Mouse (Mus musculus) CD8-positive naive resting alpha-beta T cell, adult 57 days (primary cell): ENCODE measurements around the gene Ptprj. TPM values are rescaled to one million over a fixed set of nuclear protein-coding genes. Genes with fewer than 3 reads are reported as not detected.

Experiments
- total RNA-seq: library from RNA; stranded (reverse); gene quantifications from one replicate; pipeline ENCODE4 v1.2.4, GENCODE M21; 2023

Ptprj gene
- total RNA-seq: 11.6 TPM

DNA sequence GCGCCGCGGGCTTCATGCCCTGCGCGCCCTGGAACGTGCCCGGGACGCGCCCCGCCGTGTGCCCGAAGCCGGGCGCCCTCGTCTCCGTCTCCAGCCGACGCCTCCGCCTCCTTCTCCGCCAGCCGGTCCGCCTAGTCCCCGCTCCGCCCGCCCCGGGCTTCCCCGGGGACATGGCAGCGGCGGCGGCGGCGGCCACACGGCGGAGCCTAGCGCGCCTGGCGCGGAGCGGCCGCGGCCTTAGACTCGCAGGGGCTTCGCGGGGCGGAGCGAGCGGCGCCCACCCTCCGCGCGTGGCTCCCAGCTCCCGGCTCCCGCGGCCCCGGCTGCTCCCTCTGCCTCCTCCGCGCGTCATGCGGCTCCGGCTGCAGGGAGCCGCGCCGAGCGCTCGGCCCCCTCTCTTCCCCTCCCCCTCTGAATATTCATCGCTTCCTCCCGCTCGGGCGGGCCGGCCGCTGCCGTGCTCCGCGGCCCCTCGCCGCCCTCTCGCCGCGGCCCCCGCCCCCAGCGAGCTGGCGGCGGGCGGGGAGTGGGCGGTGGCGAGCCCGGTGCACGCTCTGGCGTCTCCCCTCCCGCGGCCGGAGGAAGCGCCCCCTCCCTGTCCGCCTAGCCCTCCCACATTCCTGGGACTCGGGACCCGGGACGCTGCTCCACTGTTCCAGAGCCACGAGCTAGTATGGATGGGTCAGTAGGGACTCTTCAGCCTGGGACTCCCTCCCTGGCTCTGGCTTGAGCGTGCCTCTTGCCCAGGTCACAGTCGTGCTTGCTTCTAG is at the start of gene Ptprj:
Ptprj (minus strand) TSS at position 412 of the 770 bp plus-strand sequence.

GRCm38 (mm10) chr2:90398633-90399107 is 181.8 kb downstream of the Ptprj start, which contains the start of gene Olfr1274-ps:
Gene Olfr1274-ps (plus strand): TSS chr2:90398683.

Other genes starting within 250 kb of the Ptprj start
- not detected for gene Olfr1274-ps, start 182.0 kb downstream of the Ptprj start, total RNA-seq
- 54.6 TPM for gene Nup160, start 96.6 kb upstream of the Ptprj start, total RNA-seq
- gene Fnbp4, start 164.7 kb upstream of the Ptprj start, total RNA-seq: 259 TPM
- gene Agbl2, start 202.1 kb upstream of the Ptprj start, total RNA-seq: not detected